Mouse (Mus musculus) neural tube, embryonic 12.5 days (tissue): ENCODE measurements around the gene Rab5if. TPM values are rescaled to one million over a fixed set of nuclear protein-coding genes. Genes with fewer than 3 reads are reported as not detected.
"Not testable (repeated sequence)": the region's sequence is repeated elsewhere in the genome, so short reads cannot be mapped to it uniquely, and the experiment has no call there.

Experiments used
- ATAC-seq: fragments of 200-750 bp; cut with Nextera tagmentation; 2 replicates; pipeline ENCODE4 v1.8.0; 2017; ENCODE audit warnings: low read depth, mild to moderate bottlenecking, moderate TSS enrichment, moderate library complexity; ENCODE audit not compliant: low FRiP score
- H3K27ac ChIP-seq: fragments of 300-500 bp; sonication (generic); 2 replicates; pipeline ENCODE4 v1.5.1; 2016
- H3K27me3 ChIP-seq: fragments of 300-500 bp; sonication (generic); replicated peaks from 2 replicates; pipeline ENCODE4 v1.6.1; 2016; ENCODE audit warnings: mild to moderate bottlenecking
- H3K36me3 ChIP-seq: fragments of 300-500 bp; sonication (generic); 2 replicates; pipeline ENCODE4 v1.6.1; 2016; ENCODE audit warnings: mild to moderate bottlenecking
- H3K4me1 ChIP-seq: fragments of 300-500 bp; sonication (generic); 2 replicates; pipeline ENCODE4 v1.6.1; 2016
- H3K4me2 ChIP-seq: fragments of 300-500 bp; sonication (generic); replicated peaks from 2 replicates; pipeline ENCODE4 v1.6.1; 2016; ENCODE audit warnings: mild to moderate bottlenecking
- H3K4me3 ChIP-seq: fragments of 300-500 bp; sonication (generic); 2 replicates; pipeline ENCODE4 v1.5.1; 2016
- H3K9ac ChIP-seq: fragments of 300-500 bp; sonication (generic); 2 replicates; pipeline ENCODE4 v1.6.1; 2016; ENCODE audit warnings: mild to moderate bottlenecking
- H3K9me3 ChIP-seq: fragments of 300-500 bp; sonication (generic); 2 replicates; pipeline ENCODE4 v1.6.1; 2016; ENCODE audit warnings: mild to moderate bottlenecking
- WGBS: fragments of 180-500 bp; shearing (Covaris S2); methylation state at CpG from one replicate; pipeline ENCODE4 v1.1.7; 2016; 5-methylcytosine and 5-hydroxymethylcytosine counted together
- polyA plus RNA-seq: library from polyadenylated mRNA; unstranded; fragments of >200 nt; fragmentation: Nextera tagmentation; extraction: Ambion mirVana; gene quantifications from 2 replicates; pipeline ENCODE4 v1.2.1, GENCODE M21; 2016

Gene Rab5if
- polyA plus RNA-seq, 1 experiment from 2014 or later, result 169 TPM

DNA sequence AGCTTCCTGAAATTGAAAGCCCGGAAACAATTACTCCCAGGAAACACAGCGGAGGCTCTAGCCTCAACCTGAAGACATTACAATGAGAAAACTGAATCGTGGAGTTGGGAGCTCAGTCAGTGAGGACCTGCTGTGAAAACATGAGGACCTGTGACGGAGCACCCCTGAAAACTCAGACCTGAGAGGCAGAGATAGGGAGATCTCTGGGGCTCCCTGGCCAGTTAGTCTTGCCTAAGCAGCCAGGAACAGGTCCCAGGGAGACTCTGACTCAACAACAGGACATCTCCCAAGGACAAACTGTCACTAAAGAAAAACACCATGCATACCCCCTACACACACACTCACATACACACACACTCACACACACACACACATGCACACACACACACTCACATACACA, 35.4 kb downstream of the Rab5if start:
- H3K27me3 ChIP-seq, result no peaks in the 10 kb centered on the region
- H3K4me1 ChIP-seq, result no peaks in the 10 kb centered on the region
- 85% methylated on average over 4 of the region's 4 CpGs for WGBS
- no peak overlapping the region for H3K4me2 ChIP-seq
- no peak for ATAC-seq
- no peak overlapping the region for H3K27ac ChIP-seq
- H3K9ac ChIP-seq, result no peak overlapping the region
- H3K36me3 ChIP-seq, result no peaks in the 10 kb centered on the region
- no peak overlapping the region for H3K4me3 ChIP-seq
- H3K9me3 ChIP-seq, result no peaks in the 10 kb centered on the region

DNA sequence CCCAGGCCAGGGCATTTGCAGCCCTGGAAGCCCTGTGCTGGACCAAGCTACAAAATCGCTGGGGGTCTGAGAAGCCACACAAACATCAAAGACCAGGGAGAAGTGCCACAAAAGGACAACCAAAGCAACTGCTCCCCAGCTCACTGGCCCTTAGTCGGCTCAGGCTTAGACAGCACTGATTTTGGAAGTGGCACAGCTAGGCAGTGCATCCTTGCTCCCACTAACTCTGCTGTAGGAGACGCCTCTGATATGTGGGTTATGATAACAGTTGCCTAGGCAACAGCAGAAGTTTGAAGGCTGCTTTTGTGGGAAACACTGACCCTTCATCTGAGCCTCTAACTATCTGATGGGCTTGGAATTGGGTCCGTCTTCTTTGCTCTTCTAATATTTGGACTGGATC, 36.3 kb downstream of the Rab5if start:
- no peak for ATAC-seq
- H3K9me3 ChIP-seq, result no peaks in the 10 kb centered on the region
- H3K36me3 ChIP-seq, result no peaks in the 10 kb centered on the region
- no peaks in the 10 kb centered on the region for H3K4me1 ChIP-seq
- no peak overlapping the region for H3K27ac ChIP-seq
- 82% methylated on average over 4 of the region's 4 CpGs for WGBS
- no peak overlapping the region for H3K4me2 ChIP-seq
- no peak overlapping the region for H3K4me3 ChIP-seq
- no peak overlapping the region for H3K9ac ChIP-seq
- H3K27me3 ChIP-seq, result no peaks in the 10 kb centered on the region

DNA sequence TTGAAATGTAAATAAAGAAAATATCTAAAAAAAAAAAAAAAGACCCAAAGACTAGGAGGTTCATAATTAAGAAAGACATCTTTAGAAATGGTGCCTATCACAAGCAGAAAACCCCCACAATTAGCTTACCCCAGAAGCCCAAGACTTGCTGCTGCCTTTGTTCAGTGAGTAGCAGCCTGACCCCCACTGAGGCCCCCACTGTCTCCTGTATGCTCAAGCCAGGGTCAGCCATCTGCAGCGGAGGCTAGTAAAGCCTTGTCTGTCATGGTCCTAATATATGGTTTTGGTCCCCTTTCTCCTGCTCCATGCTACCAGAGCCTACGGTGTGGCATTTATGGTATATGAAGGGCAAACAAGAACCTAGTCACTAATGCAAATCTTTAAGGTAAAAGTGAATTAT, 38.4 kb downstream of the Rab5if start:
- H3K4me1 ChIP-seq, result no peaks in the 10 kb centered on the region
- WGBS, result 56% methylated on average over 2 of the region's 2 CpGs
- H3K9me3 ChIP-seq, result no peaks in the 10 kb centered on the region
- H3K4me2 ChIP-seq, result no peak overlapping the region
- no peaks in the 10 kb centered on the region for H3K27me3 ChIP-seq
- no peaks in the 10 kb centered on the region for H3K36me3 ChIP-seq
- no peak overlapping the region for H3K9ac ChIP-seq
- H3K27ac ChIP-seq, result no peak overlapping the region
- no peak for ATAC-seq
- H3K4me3 ChIP-seq, result no peak overlapping the region

DNA sequence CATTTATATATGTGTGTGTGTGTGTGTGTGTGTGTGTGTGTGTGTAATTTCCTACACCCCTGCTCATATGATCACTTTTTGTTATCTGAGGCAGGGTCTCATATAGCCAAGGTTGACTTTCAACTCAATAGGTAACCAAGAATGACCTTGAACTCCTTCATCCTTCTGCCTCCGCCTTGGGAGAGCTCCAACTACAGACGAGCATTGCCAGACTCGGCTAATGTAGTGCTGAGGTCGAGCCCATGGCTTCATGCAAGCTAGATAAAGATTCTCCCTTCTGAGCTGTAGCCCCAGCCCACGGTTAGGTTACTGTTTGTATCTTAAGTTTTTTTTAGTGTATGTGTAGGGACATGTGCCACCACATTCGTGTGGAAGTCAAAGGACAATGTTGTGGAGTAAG, 39.0 kb downstream of the Rab5if start:
- H3K4me1 ChIP-seq, result no peaks in the 10 kb centered on the region
- ATAC-seq, result no peak
- no peaks in the 10 kb centered on the region for H3K27me3 ChIP-seq
- no peak overlapping the region for H3K4me3 ChIP-seq
- H3K36me3 ChIP-seq, result no peaks in the 10 kb centered on the region
- no peak overlapping the region for H3K9ac ChIP-seq
- no peak overlapping the region for H3K27ac ChIP-seq
- no peak overlapping the region for H3K4me2 ChIP-seq
- 82% methylated on average over 6 of the region's 6 CpGs for WGBS
- no peaks in the 10 kb centered on the region for H3K9me3 ChIP-seq

DNA sequence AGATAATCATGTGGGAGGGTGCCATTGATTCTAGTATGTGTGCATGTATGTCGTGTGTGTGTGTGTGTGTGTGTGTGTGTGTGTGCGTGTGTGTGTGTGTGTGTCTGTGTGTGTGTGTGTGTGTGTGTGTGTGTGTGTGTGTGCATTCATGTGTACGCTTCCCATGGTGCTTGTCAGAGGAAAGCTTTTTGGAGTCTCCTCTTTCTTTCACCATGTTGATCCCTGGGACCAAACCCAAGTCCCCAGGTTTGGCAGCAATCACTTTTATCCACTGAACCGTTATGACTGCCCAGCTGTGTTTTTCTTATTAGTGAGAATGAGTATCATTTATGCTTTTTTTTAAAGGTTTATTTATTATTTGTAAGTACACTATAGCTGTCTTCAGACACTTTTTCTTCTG, 39.5 kb downstream of the Rab5if start:
- not testable (repeated sequence) for H3K36me3 ChIP-seq
- 87% methylated on average over 4 of the region's 4 CpGs for WGBS

DNA sequence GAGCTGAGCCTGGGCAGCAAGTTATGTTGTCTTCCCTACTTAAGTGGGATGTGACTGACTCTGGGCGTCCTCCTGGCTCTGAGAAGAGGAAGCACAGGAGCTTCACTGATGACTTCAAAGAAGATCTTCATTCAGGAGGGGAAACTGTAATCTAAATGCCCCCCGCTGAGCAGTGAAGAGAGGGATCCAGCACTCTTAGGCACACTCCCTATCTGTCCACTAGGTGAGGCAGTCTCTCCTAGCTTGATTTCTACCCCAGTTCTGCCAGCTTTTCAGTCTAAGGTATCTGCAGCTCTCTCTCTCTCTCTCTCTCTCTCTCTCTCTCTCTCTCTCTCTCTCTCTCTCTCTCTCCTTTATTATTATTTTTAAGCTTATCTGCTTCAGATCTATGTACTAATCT, 40.4 kb downstream of the Rab5if start:
- H3K4me2 ChIP-seq, result no peak overlapping the region
- WGBS, result 31% methylated on average over 2 of the region's 2 CpGs
- no peaks in the 10 kb centered on the region for H3K36me3 ChIP-seq
- H3K27ac ChIP-seq, result no peak overlapping the region
- no peak for ATAC-seq
- no peaks in the 10 kb centered on the region for H3K27me3 ChIP-seq
- no peak overlapping the region for H3K9ac ChIP-seq
- H3K4me3 ChIP-seq, result no peak overlapping the region
- H3K4me1 ChIP-seq, result no peaks in the 10 kb centered on the region
- no peaks in the 10 kb centered on the region for H3K9me3 ChIP-seq

More for the DNA sequence above, 39.5 kb downstream of the Rab5if start:
- not testable (repeated sequence) for H3K9ac ChIP-seq, ATAC-seq, H3K27me3 ChIP-seq, H3K9me3 ChIP-seq, H3K4me2 ChIP-seq, H3K4me3 ChIP-seq, H3K4me1 ChIP-seq, H3K27ac ChIP-seq

DNA sequence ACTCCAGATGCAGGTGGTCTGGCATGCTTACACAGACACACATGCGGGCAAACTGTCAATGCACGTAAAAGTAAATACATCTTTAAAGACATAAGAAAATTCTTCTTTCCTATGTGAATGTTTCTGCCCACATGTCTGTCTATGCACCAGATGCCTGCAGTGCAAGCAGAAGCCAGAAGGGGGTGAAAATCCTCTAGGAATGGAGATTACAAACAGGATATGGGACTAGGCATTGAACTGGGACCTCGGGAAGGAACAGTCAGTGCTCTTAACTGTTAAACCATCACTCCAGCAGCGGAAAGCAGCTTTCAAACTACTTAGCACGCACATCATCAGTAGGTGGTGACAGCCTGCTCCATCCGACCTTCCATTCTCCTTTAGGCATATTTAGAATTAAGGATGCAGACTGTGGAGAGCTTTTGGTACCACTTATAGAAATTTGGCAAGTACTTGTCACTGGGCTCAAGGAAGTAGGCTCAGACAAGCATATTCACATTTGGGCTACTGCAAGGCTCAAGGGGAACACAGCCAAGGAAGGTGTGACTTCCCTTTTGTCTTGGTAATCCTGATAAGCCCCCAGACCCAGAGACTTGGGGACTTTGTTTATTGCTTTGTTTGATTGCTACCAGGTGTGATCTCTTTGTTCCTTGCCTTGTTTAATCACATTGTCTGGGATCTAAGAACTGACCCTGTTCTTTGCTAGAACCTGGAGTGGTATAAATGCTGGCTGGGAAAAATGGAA, 42.2 kb downstream of the Rab5if start:
- no peak overlapping the region for H3K4me2 ChIP-seq
- H3K9ac ChIP-seq, result no peak overlapping the region
- H3K9me3 ChIP-seq, result no peaks in the 10 kb centered on the region
- H3K4me1 ChIP-seq, result no peaks in the 10 kb centered on the region
- no peak overlapping the region for H3K4me3 ChIP-seq
- no peaks in the 10 kb centered on the region for H3K27me3 ChIP-seq
- no peak for ATAC-seq
- no peak overlapping the region for H3K27ac ChIP-seq
- no peaks in the 10 kb centered on the region for H3K36me3 ChIP-seq
- 27% methylated on average over 6 of the region's 6 CpGs for WGBS

DNA sequence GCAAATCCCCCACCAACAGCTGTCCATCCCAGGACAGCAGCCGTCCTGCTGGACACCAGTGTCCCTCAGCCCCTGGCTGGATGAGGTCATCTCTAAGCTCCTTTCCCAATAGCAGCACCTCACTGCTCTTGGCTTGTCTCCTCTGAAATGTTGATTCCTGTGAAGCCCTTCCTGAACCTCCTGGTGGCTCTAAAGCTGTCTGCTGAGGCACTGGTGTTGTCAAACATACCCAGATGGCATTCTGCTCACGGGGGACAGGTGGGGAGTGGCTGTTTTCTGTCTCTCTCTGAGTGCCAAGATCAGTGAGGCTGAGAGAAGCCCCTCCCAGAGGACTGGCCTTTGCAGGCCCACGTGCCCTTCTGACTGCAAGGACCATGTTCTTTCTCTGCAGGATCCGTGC, 43.0 kb downstream of the Rab5if start:
- H3K27me3 ChIP-seq, ATAC-seq, H3K4me1 ChIP-seq, H3K27ac ChIP-seq, H3K9me3 ChIP-seq, H3K4me2 ChIP-seq, H3K4me3 ChIP-seq, H3K36me3 ChIP-seq, H3K9ac ChIP-seq: not testable (repeated sequence)
- WGBS, result 29% methylated on average over 4 of the region's 4 CpGs

DNA sequence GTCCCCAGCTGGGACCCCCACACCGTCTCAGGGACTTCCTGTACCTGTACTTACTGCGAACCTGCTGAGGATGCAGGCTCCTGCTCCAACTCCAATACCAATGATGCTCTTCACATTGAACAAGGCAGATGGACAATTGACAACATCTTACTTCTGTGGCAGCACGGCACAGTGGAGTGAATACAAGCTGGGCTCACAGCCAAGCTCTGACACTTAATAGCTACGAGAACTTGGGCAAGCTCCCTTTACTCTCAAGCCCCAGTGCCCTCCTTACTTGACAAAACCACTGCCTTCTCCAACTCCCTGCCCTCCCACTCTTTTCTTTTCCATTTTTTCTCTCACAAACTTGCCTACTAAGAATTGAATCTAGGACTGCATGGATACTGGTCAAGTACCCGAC, 50.3 kb downstream of the Rab5if start:
- no peaks in the 10 kb centered on the region for H3K4me1 ChIP-seq
- ATAC-seq, result no peak
- H3K9me3 ChIP-seq, result no peaks in the 10 kb centered on the region
- no peak overlapping the region for H3K4me3 ChIP-seq
- no peak overlapping the region for H3K27ac ChIP-seq
- WGBS, result 79% methylated on average over 5 of the region's 5 CpGs
- no peak overlapping the region for H3K9ac ChIP-seq
- no peaks in the 10 kb centered on the region for H3K36me3 ChIP-seq
- H3K27me3 ChIP-seq, result no peaks in the 10 kb centered on the region
- H3K4me2 ChIP-seq, result no peak overlapping the region

DNA sequence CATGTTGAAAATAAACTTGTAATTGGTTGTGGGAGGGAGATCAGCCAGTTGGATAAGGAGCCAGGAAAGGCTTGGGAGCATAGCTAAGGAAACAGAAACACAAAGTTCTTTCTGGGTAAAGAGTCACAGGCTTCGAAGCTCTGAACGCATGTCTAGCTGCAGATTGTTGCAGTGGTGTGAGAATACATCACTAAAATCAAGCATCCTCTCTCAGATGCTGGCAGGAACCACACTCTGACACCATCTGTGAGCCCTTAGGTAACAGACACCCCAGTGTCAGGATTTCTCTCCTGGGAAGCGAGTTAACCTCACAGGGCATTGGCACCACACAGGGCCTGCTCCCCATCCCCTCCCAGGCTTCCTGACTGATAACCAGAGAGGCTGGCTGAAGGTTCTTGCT, 52.6 kb downstream of the Rab5if start:
- ATAC-seq, result no peak
- Histone ChIP-seq H3K27ac (no peak overlapping the region), H3K4me1 (no peaks in the 10 kb centered on the region), H3K4me2 (no peak overlapping the region), H3K9ac (no peak overlapping the region), H3K27me3 (no peaks in the 10 kb centered on the region), H3K4me3 (no peak overlapping the region), H3K9me3 (no peaks in the 10 kb centered on the region), H3K36me3 (no peaks in the 10 kb centered on the region)
- 87% methylated on average over 3 of the region's 3 CpGs for WGBS

DNA sequence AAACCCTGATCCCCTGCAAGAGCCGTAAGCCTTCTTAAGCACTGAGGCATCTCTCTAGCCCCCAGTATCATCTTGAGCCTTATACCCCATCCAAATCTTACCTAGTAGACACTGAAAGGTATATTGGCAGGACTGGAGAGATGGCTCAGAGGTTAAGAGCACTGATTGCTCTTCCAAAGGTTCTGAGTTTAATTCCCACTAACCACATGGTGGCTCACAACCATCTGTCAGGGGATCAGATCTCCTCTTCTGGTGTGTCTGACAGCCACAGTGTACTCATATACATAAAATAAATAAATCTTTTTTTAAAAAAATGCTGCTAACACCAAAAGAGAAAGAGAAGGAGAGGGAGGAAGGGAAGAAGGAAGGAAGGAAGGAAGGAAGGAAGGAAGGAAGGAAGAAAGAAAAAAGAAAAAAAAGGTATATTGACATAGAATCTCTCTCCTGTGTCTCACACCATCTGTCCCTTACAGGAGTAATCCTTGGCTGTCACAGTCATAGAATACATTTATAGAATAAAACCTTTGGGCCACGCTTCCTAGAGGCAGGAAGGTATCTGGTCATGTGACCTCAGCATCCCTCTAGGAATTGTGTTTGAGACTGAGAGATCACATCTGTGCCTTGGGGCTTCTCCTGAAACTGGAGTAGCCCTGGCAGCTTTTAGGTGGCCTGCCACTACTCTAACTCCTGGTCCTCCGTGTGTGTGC, 53.6 kb downstream of the Rab5if start:
- Histone ChIP-seq H3K9ac (no peak overlapping the region), H3K9me3 (no peaks in the 10 kb centered on the region), H3K27me3 (no peaks in the 10 kb centered on the region), H3K27ac (no peak overlapping the region), H3K4me1 (no peaks in the 10 kb centered on the region), H3K4me2 (no peak overlapping the region), H3K36me3 (no peaks in the 10 kb centered on the region), H3K4me3 (no peak overlapping the region)
- ATAC-seq, result no peak
- 84% methylated on average over 3 of the region's 3 CpGs for WGBS

DNA sequence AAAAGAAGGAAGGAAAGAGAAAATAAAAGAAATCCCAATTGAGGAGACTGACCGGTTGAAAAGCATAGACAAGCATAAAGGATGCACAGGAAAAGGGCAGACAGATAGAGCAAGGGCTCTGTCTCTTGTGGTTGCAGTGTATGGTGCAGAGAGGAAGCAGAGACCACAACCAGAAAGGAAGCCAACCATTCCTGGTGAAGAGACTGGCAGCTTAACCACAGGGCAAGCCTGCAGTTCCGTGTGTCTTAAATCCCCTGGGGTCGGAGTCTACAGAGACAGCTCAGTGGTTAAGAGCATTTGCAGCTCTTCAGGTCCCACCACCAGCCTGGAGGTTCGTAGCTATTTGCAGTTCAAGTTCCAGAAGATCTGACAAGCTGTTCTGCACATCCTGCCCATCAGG, 55.6 kb downstream of the Rab5if start:
- H3K4me2 ChIP-seq, result no peak overlapping the region
- no peak overlapping the region for H3K9ac ChIP-seq
- H3K4me3 ChIP-seq, result no peak overlapping the region
- no peak overlapping the region for H3K27ac ChIP-seq
- H3K36me3 ChIP-seq, result no peaks in the 10 kb centered on the region
- no peaks in the 10 kb centered on the region for H3K4me1 ChIP-seq
- ATAC-seq, result no peak
- H3K27me3 ChIP-seq, result no peaks in the 10 kb centered on the region
- WGBS, result 67% methylated on average over 4 of the region's 4 CpGs
- no peaks in the 10 kb centered on the region for H3K9me3 ChIP-seq

DNA sequence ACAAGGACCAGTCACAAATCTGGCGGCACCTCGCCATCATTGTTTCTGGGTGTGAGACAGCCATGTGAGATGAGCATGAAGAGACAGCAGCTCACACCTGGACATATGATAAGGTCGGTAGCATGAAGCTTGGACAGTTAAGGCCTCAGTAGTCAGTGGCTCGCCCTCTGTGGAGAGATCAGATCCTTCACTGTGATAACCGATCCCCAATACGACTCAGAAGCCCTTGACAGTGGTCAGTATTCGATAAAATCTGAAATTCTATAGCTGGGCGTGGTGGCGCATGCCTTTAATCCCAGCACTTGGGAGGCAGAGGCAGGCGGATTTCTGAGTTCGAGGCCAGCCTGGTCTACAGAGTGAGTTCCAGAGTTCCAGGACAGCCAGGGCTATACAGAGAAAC, 56.3 kb downstream of the Rab5if start:
- not testable (repeated sequence) for ATAC-seq, H3K27me3 ChIP-seq, H3K36me3 ChIP-seq, H3K9me3 ChIP-seq, H3K4me2 ChIP-seq, H3K27ac ChIP-seq, H3K4me1 ChIP-seq, H3K4me3 ChIP-seq, H3K9ac ChIP-seq
- 93% methylated on average over 11 of the region's 11 CpGs for WGBS
